Mouse (Mus musculus): ENCODE results near the gene Mylk.

Mylk gene

DNA sequence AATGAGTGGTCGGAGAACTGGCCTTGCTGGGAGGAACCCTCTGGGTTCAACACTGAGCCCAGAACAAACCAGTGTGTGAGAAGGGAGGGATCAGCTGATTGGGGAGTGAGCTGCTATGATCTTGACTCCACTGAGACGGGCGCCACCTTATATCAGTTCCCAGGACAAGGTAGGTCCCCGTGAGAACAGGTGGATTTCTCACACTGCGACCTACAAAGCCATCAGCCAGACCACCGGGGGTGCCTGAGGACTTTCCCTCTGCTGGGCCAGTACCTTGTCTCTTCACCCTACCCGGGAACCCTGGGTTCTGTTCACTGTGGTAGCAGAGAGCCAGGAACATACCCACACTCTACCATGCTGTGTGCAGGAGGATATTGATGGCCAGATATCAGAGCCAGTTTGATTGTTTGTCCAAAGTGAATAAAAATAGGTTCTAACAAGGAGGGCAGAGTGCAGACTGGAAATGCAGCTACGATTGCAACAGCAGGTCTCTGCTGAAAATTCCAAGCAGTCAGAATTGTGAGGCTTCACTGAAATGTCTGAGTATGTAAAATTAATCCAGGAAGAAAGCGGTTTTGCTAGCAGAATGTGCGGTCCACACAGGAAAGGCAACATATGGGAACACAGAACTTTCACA lies 248.8 kb downstream of the Mylk start:
- DNase-seq = no peak

DNA sequence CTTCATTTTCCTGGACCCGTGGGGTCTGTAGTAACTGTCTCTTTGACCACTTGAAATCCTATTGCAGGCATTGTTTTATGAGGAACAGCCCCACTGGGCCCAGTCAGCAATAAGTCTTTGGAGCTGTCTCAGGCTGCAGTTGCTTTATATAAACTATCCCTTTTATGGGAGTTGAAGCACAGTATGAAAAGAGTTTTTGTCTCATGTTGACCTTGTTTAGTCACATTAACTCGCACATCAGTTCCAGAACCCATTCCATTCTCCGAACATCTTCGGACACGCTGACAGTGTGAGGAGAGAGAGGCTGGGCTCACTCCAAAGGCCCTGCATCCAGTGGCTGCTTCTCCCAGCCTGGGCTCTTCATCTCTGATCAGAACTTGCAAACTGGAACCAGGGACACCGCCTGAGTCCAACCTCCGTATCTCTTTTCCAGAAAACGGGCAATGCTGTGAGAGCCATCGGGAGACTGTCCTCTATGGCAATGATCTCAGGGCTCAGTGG lies 249.7 kb downstream of the Mylk start:
- DNase-seq = no peak

DNA sequence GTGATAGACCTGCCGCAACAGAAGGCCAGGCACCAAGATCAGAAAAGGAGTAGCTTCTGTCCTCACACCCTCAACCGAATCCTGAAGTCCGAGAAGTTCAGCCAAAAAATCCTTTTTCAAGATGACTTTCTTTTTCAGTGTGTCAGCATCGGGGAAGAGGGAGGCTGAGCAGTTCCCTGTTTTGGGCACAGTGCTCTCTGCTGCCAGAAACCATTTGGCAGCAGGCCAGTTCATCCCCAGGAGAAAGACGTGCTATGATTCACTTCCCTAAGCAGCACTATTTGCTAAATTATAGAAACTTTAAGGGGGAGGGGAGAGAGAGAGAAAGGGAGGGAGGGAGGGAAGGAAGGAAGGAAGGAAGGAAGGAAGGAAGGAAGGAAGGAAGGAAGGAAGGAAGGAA lies 251.1 kb downstream of the Mylk start:
- DNase-seq = no peak

DNA sequence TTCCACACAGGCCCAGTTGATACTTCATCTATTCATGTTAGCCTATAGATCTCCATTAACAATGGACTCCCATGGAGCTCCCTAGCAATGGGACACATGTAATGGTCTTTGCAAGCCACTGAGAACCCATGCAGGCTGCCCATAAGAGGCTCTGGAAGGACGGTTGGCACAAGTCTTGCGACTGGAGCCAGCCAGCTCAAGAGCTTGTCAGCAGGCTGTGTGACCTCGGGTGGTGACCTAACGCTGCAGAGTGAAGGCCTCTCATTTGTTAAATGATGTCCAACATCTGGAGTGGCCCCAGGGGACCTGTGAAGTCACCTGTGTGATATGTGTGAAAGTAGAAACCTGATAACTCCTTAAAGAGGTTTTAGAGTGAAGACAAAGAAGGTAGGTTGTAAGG lies 252.0 kb downstream of the Mylk start:
- DNase-seq = no peak

DNA sequence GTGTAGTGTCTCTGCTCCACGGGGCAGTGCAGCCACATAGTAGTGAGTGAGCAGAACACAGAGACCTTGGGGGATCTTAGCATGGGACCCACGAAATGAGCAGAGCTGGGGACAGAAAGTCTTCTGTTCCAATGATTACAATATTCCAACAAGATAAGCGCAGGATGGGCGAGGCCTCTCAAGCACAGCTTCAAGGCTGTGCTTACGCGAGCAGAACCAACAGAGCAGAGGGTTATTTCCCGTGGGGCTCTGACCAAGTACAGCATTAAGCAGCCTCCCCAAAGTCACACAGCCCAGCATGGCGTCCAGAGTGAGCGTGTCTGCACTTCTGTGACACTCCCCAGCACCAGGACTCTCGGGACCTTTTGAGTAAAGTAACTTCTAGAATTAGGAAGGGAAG lies 252.6 kb downstream of the Mylk start:
- DNase-seq = no peak

DNA sequence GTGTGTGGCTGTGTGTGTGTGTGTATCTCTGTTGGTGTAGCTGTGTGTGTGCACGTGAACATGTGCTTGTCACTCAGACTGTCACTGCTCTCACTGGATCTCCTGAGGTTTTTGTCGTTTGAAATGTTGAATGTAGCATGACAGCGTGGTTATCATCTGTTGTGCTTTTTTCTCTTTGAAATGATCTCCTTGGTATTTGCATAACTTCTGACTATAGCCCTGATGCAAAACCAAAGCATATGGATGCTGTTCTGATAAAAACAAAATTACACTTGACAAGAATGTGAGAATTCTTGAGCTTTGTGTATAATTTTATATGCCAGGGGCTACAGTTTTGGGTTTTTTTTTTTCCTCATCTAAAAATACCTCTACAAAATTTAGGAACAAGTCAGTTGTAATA lies 254.0 kb downstream of the Mylk start:
- DNase-seq = no peak

DNA sequence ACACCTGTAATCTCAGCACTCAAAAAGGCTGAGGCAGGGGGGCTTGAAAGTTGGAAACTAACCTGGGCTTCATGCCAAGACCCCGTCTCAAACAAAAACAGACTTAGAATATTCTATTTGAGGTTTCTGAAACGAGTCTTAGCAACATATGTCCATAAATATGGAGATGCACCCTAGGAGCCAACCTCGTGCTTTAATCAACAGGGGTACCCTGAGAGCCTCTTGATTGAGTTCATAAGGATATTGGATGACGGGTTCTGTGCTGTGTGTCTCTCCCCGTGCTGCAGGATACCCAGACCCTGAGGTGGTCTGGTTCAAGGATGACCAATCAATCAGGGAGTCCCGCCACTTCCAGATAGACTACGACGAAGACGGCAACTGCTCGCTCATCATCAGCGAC lies 255.0 kb downstream of the Mylk start:
- no peak for DNase-seq

DNA sequence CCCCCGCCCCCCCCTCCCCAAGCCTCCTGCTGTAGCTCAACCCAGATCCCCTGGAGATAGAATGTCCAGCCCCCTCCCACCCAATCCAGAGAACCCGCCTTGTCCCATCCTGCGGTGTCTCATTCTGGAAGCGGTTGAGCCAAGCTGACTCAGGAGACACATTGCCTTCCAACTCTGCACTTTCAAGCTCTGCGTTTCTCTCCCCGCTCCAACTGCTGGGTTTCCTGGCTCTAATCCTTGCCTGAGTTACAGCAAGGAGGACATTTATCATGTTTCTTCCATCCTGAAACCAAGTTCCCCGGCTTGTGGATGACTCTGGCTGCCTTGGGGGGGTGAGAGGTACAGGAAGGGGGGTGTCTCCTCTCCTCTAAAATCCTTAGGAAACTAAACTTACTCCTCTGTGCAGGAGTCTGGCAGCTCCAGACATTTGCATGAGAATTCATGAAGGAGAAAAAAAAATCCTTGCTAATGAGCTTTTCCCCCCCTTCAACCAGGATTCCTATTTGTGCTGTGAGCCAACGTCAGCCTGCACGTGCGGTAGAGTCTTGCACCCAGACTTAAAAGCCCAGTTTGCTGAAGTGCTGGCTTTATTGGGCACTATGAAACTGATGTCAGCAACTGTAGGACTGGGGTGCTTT lies 256.0 kb downstream of the Mylk start:
- no peak for DNase-seq

DNA sequence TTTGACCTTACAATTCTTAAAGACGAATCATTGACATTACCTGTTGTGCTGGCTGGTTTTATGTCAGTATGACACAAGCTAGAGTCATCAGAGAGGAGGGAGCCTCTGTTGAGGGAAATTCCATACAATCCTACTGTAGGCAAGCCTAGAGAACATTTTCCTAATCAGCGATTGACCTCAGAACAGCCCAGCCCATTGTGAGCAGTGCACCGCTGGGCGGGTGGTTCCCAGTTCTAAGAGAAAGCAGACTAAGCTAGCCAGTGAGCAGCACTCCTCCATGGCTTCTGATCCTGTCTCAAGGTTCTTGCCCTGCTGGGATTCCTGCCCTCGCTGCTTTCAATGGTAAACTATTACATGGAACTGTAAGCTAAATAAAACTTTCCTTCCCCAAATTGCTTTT lies 259.3 kb downstream of the Mylk start:
- no peak for DNase-seq

DNA sequence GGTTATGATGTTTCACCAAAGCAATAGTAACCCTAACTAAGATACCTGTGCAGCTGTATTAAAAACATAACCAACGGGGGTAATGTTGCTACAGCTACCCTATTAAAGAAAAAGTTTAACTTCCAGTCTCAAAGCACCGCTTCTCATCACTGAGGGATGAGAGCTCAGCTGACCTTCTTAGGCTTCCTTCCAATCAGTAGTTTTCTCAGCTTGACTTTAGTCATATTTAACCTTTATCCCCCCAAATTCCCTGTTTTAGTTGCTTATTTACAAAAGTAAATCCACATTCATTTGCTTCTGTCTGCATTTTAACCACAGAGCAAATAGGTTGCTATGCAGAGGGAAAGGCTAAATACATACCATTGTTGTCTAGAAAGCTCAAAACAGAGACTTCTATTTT lies 259.7 kb downstream of the Mylk start:
- DNase-seq = no peak

DNA sequence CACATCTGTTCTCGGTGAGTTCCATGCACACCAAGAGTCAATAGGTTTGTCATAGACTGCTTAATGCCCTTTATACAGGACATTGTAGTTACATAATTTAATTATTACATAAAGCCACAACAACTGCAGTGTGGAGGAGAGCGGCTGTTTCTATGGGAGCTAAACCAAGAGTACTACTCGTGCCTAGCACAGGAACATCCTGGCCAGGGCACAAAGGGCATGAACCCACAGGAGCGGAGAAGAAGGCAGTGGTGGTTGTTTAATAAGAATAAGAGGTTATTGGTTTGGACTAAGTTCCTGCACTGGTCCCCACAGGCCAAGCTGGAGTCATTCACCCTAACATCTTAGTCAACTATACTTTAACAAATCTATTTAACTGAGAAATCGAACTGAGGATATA lies 261.2 kb downstream of the Mylk start:
- DNase-seq = no peak

DNA sequence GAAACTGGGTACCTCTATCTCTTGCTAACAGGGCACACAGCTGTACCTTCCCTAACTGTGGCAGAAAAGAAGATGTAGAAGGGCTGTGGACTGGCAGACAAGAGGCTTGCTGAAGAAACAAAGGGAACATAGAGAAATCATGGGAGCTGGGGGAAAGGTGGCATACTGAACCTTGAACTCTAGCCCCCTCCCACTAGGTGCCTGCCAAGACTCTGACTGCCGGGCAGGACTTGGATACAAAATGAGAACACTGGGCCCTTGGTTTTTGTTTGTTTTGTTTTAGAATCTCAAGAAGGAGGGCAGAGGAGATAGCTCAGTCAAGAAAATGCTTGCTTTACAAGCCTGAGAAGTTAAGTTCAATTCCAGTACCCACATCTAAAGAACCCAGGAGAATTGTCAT lies 262.4 kb downstream of the Mylk start:
- DNase-seq = no peak

DNA sequence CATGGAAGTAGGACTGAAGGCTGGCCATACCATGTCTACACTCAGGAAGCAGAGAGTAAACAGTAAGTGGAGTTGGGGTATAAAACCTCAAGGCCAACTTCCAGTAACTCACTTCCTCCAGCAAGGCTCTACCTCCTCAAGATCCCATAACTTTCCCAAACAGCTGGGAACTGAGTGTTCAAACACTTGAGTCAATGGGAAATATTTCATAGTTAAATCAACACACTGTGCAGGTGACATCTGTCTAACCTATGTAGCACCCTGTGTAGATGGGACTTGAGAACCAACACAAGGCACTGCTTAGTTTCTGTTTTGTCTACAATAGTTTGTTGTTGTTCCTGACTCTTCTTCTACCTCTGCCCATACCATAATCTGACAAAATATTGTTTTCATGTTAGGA lies 263.4 kb downstream of the Mylk start:
- DNase-seq = no peak

DNA sequence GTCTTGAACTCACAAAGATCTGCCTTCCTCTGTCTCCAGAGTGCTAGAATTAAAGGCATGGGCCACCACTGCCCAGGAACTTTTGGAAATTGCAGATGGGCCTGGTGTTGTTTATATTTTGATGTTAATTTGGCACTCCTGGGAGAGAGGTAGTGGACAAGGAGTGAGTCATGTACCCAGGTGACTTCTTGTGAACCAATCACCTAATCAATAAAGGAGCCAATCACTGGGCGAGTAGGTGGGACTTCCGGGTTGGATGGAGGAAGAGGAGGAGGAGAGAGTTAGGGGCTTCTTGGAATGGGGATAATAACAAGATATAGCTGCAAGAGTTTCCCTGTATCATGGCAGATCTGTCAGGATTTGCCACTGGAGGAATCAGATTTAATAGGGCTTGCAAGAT lies 268.5 kb downstream of the Mylk start:
- no peak for DNase-seq

DNA sequence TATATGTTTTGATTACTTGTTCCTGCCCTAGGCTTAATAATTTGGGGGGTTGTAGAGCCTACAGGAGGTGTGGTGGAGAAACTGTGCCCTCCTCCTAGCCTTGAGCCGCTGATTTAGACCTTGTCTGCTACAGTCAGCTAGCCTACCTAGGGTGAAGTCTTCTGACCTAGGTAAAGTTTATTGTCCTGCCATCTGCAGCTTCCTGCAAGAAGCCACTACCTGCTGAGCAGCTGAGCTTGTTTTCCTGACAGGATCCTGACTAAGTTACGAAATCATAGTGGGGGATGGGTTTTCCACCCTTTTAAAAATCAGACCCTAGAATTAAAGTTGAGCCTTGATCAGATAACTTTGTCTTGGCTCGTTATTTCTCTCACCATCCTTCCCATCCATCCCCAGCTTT lies 271.5 kb downstream of the Mylk start:
- DNase-seq = no peak

DNA sequence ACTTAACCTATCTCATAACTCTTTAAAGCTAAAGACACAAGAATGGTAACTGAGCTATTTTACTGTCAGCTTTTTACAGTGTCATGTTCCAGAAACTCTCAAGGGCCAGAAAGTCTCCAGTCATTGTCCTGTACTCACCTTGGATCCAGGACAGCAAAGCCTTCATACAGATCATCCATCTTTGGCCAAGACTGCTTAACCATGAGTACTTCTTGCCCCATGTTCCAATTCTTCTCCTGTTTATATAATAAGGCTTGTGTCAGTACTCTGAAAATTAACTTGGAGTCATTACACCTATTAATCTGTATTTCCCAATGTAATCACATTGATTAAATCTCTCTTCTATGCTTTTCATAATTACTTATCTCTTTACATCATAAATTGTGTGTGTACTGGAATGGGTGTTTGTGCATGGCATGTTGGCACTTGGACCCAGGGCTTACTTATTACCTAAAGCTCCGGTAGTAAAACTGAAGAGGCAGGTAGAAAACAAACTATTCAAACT lies 273.5 kb downstream of the Mylk start:
- DNase-seq = no peak

DNA sequence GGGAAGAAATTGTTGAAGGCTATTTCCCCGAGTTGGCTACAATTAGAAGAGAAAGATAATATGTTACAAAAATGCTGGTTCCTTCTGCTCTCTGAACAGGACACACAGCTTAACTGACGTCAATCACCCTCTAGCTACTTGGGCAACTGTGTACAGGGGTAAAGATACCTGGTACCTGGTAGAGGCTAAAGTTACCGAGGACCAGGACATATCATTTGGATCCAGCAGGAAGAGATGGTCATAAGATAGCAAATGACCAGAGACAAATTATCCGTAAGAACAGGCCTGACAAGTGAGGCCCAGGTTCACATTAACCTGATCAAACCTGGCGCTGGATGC lies 276.9 kb downstream of the Mylk start:
- no peak for DNase-seq

DNA sequence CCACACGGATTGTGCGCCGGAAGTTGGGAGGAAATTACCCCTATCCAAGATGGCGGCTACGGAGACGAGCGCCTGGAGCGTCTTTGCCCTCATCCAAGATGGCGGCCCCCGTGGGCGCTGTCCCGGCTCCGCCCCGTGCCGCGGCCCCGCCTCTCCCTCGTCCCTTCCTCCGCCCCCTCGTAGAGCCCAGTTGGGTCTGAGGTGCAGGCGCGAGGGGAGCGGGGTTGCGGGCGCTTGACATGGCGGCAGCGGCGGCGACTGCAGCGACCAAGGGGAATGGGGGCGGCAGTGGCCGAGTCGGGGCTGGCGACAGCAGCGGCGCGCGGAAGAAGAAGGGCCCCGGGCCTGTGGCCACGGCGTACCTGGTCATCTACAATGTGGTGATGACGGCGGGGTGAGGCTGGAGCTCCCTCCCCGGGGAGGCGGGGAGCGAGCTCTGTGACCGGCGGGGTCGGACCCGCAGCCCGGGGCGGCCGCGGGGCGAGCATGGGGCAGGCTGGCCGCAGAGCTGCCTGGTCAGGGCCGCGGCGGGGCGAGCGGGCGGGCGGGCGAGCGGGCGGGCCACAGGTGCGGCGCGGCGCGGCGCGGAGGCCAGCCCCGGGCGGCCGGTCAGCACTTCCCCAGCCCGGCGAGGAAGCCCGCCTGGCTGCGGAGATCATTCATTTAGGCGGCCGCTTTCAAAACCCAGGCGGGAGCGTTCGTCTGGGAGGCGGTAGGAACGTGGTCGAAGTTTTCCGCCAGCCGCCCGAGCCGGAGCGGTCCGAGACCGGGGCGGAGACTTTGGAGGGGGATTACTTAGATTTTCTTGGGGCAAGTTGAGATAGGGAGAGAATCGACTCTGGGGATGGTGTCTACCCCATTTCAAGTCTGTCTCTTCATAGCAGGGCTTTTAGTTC lies 277.5 kb downstream of the Mylk start, which contains the start of gene Hacd2:
Hacd2 (plus strand) TSS at position 187 of the 896 bp plus-strand sequence.
- DNase-seq = peak; percentile 94

DNA sequence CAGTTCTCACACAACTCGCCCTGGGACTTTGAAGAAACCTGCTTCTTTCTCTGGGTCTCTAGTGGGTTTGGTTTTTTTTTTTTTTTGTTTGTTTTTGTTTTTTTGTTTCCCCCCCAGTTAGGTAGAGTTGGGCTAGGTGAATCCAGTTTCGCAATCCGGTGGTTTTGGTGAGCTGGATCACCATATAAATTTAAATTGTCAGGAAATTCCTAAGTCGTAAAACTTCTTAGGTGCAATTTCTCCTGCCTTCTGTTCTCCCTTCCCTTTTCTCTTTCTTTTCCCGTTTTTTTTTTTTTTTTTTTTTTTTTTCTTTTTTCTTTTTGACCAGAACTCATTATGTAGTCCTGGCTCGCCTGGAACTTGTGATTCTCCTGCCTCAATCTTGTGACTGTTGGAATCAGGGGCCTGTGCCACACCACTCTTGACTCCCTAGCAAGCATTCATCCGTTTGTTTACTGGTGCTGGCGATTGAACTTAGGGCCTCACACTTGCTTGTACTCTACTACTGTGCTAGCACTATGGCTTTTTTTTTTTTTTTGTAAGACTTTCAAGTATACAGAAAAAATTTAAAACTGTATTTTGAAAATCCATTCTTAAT lies 278.2 kb downstream of the Mylk start:
- no peak for DNase-seq

DNA sequence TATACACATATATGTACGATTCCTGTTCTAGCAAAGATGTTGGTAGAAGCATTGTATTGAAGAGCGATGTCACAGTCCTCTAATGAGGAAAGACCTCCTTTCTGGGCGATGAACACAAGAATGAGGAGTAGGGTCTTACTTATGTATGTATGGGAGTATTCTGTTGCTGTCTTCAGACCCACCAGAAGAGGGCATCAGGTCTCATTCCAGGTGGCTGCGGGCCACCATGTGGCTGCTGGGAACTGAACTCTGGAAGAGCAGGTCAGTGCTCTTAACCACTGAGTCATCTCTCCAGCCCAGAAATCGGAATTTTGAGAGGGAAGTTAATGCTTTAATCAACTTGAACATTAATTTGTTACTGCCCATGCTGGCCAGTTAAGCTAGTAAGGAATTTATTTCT lies 279.3 kb downstream of the Mylk start:
- no peak for DNase-seq

DNA sequence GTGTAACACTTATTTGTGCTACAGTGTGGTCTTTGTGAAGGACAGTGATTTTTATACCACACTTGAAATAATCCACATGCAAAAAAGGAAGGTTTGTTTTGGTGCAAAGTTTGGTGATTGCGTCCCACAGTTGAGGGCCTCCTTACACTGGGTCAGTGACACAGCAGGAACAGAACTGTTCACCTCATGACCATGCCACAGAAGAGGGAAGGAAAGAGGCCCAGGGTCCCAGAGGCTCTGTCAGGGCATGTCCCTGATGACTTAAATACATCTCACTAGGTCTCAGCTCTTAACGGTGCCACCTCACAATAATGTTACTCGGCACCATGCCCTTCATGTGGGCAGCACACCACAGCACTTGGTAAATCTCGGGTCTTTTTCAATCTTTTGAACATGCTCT lies 280.3 kb downstream of the Mylk start:
- no peak for DNase-seq

DNA sequence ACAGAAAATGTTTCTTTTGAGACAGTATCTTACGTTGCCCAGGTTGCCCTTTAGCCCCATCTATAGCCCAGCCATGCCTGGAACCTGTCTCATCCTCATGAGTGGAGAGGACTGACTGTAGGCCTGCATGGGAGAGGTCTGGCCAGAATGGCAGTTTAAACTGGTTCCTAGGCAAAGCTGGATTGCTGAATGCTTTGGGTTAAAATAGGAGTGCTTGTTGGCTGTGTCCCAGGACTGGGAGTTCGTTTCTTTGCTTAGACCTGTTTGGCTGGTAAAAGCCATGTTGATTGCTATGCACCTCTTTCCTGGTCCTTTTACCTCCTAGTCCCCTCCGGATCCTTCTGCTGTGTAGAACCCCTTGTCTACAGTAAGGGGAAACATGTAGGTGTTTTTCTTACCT lies 288.2 kb downstream of the Mylk start:
- no peak for DNase-seq

DNA sequence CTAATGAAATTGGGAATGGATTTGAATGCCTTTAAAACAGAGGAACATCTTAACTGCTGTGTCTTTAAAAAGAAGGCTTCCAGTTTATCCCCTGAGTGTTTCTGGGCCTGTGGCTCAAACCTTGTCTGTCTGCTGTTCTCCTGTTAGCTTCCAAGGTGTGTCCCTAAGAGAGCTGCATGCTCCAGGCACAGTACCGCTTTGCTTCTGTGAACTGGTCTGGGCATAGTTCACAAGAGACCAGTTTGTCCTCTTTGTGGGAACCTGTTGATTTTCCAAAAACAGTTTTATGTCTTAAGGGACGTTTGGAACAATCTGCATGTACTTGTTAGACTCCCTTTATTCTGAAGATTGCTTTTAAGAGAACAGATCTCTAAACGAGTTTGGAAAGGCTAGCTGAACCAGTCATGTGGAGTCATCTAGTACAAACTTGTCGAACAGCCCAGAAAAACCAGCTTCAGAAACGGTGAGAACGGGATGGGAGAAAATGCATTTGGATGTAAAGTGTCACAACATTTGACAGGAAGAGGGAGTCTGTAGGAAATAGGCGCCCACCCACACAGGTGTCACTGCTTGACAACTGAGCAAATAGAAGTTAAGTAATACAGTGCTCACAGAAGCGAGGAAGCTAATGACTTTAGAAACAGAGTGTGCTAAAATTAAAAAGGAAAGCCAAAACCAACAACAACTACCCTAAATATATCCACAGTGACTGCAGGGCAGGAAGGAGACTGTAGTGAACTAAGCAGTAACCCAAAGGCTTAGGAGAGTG lies 289.0 kb downstream of the Mylk start:
- DNase-seq = no peak
